Mouse (Mus musculus): ENCODE measurements around the gene Susd4. TPM values are rescaled to one million over a fixed set of nuclear protein-coding genes. Genes with fewer than 3 reads are reported as not detected.

Susd4 gene
- polyA plus RNA-seq, 1 experiment from 2014 or later, result 5.4 TPM

GRCm38 (mm10) chr1:182749080-182749479, 14.6 kb upstream of the Susd4 start, which contains the start of gene Ccdc185:
TSS of gene Ccdc185 (minus strand) at chr1:182749180.
- H3K9me3 ChIP-seq (replicated peaks; ENCODE audit: control insufficient read depth, low read length), result no peaks in the 10 kb centered on the region
- no peaks in the 10 kb centered on the region for H3K4me1 ChIP-seq (ENCODE audit: control insufficient read depth, insufficient read depth, low read length)
- WGBS (ENCODE audit: insufficient replicate concordance), result 84% methylated on average over 9 of the region's 9 CpGs
- ATAC-seq (replicated peaks; ENCODE audit: insufficient number of reproducible peaks, low FRiP score, low TSS enrichment), result no peak
- no peak within 1 kb of the TSS for H3K9ac ChIP-seq (ENCODE audit: low read depth, low read length)
- peaks cover 7% of the 10 kb centered on the region for H3K27me3 ChIP-seq (ENCODE audit: control insufficient read depth, insufficient read depth, low read length)
- H3K36me3 ChIP-seq (ENCODE audit: control insufficient read depth, insufficient read depth, low read length), result no peaks in the 10 kb centered on the region
- H3K4me3 ChIP-seq (ENCODE audit: low read depth, low read length), result no peak within 1 kb of the TSS
- H3K4me2 ChIP-seq, result no peak within 1 kb of the TSS
- H3K27ac ChIP-seq (ENCODE audit: low read depth, low read length), result no peak within 1 kb of the TSS

GRCm38 (mm10) chr1:182751301-182751700, 12.4 kb upstream of the Susd4 start:
- H3K4me3 ChIP-seq (ENCODE audit: low read depth, low read length), result no peak overlapping the region
- no peak overlapping the region for H3K27ac ChIP-seq (ENCODE audit: low read depth, low read length)
- whole genome bisulfite sequencing (ENCODE audit: insufficient replicate concordance), result 77% methylated on average over 8 of the region's 8 CpGs
- no peak overlapping the region for H3K4me2 ChIP-seq
- H3K36me3 ChIP-seq (ENCODE audit: control insufficient read depth, insufficient read depth, low read length), result no peaks in the 10 kb centered on the region
- H3K27me3 ChIP-seq (ENCODE audit: control insufficient read depth, insufficient read depth, low read length), result peaks cover 7% of the 10 kb centered on the region
- no peak overlapping the region for H3K9ac ChIP-seq (ENCODE audit: low read depth, low read length)
- ATAC-seq (replicated peaks; ENCODE audit: insufficient number of reproducible peaks, low FRiP score, low TSS enrichment), result no peak
- no peaks in the 10 kb centered on the region for H3K4me1 ChIP-seq (ENCODE audit: control insufficient read depth, insufficient read depth, low read length)
- H3K9me3 ChIP-seq (replicated peaks; ENCODE audit: control insufficient read depth, low read length), result no peaks in the 10 kb centered on the region

GRCm38 (mm10) chr1:182753694-182754093, 10.0 kb upstream of the Susd4 start:
- WGBS (ENCODE audit: insufficient replicate concordance), result 75% methylated on average over 8 of the region's 8 CpGs
- ATAC-seq (replicated peaks; ENCODE audit: insufficient number of reproducible peaks, low FRiP score, low TSS enrichment), result no peak

DNA sequence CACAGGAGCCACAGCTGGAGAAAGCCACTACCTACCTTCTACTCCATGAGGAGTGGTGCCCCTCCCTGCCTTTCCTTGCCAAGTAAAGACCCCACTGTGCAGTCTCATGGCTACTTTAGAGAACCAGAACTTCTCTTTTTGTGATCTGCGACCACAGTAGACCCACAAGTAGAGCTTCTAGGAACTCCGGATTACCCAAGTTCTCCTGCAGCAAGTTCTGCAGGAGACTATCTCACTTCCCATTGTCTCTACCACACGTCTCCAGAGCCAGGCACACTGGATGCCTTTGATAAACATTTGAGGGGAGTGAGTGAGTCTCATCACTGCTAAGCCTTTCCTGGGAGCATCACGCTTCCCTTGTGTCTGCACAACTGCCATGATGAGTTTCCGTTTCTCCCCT, 8.8 kb upstream of the Susd4 start:
- no peak for ATAC-seq (replicated peaks; ENCODE audit: insufficient number of reproducible peaks, low FRiP score, low TSS enrichment)
- WGBS (ENCODE audit: insufficient replicate concordance), result 71% methylated on average over 5 of the region's 5 CpGs

More at GRCm38 (mm10) chr1:182753694-182754093, 10.0 kb upstream of the Susd4 start:
- Histone ChIP-seq H3K4me3 (ENCODE audit: low read depth, low read length) (no peak overlapping the region), H3K9me3 (replicated peaks; ENCODE audit: control insufficient read depth, low read length) (no peaks in the 10 kb centered on the region), H3K36me3 (ENCODE audit: control insufficient read depth, insufficient read depth, low read length) (no peaks in the 10 kb centered on the region), H3K27ac (ENCODE audit: low read depth, low read length) (no peak overlapping the region), H3K4me2 (no peak overlapping the region), H3K27me3 (ENCODE audit: control insufficient read depth, insufficient read depth, low read length) (no peaks in the 10 kb centered on the region), H3K9ac (ENCODE audit: low read depth, low read length) (no peak overlapping the region), H3K4me1 (ENCODE audit: control insufficient read depth, insufficient read depth, low read length) (no peaks in the 10 kb centered on the region)

DNA sequence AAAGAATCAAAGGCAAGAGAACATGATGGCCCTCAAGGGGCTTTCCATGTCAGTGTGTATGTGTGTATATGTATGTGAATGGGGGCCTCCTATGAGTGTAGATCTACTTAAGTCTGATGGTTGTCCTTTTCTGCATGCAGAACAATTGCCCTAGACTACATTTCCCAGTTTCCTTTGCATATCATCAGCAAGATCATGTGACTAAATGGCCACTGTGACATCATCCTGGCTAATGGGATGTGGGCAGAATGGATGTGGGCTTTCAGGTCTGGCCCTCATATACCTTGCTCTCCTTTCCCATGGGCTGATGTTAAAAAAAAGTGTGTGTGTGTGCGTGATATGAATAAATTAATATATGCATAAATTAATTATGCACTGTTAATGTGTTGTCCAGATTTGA, 4.9 kb upstream of the Susd4 start:
- Histone ChIP-seq H3K9me3 (replicated peaks; ENCODE audit: control insufficient read depth, low read length) (no peaks in the 10 kb centered on the region), H3K4me2 (no peak overlapping the region), H3K27ac (ENCODE audit: low read depth, low read length) (no peak overlapping the region), H3K36me3 (ENCODE audit: control insufficient read depth, insufficient read depth, low read length) (no peaks in the 10 kb centered on the region), H3K4me3 (ENCODE audit: low read depth, low read length) (no peak overlapping the region), H3K27me3 (ENCODE audit: control insufficient read depth, insufficient read depth, low read length) (peaks cover 9% of the 10 kb centered on the region), H3K9ac (ENCODE audit: low read depth, low read length) (no peak overlapping the region), H3K4me1 (ENCODE audit: control insufficient read depth, insufficient read depth, low read length) (0 out of 2 replicates have a peak, but pooled peaks cover 4% of the 10 kb centered on the region)
- no peak for ATAC-seq (replicated peaks; ENCODE audit: insufficient number of reproducible peaks, low FRiP score, low TSS enrichment)
- 81% methylated on average over 1 of the region's 1 CpGs for WGBS (ENCODE audit: insufficient replicate concordance)

More for the DNA sequence above, 8.8 kb upstream of the Susd4 start:
- Histone ChIP-seq H3K4me2 (no peak overlapping the region), H3K27me3 (ENCODE audit: control insufficient read depth, insufficient read depth, low read length) (no peaks in the 10 kb centered on the region), H3K4me1 (ENCODE audit: control insufficient read depth, insufficient read depth, low read length) (no peaks in the 10 kb centered on the region), H3K27ac (ENCODE audit: low read depth, low read length) (no peak overlapping the region), H3K36me3 (ENCODE audit: control insufficient read depth, insufficient read depth, low read length) (no peaks in the 10 kb centered on the region), H3K4me3 (ENCODE audit: low read depth, low read length) (no peak overlapping the region), H3K9ac (ENCODE audit: low read depth, low read length) (no peak overlapping the region), H3K9me3 (replicated peaks; ENCODE audit: control insufficient read depth, low read length) (no peaks in the 10 kb centered on the region)

- 10% methylated on average over 17 of the region's 17 CpGs for WGBS (ENCODE audit: insufficient replicate concordance)
- Histone ChIP-seq H3K4me3 (ENCODE audit: low read depth, low read length) (peak overlapping the region; percentile 73), H3K9me3 (replicated peaks; ENCODE audit: control insufficient read depth, low read length) (no peaks in the 10 kb centered on the region), H3K4me1 (ENCODE audit: control insufficient read depth, insufficient read depth, low read length) (0 out of 2 replicates have a peak, but pooled peaks cover 9% of the 10 kb centered on the region), H3K36me3 (ENCODE audit: control insufficient read depth, insufficient read depth, low read length) (no peaks in the 10 kb centered on the region), H3K27me3 (ENCODE audit: control insufficient read depth, insufficient read depth, low read length) (peaks cover 20% of the 10 kb centered on the region), H3K27ac (ENCODE audit: low read depth, low read length) (no peak overlapping the region), H3K4me2 (peak overlapping the region; percentile 66), H3K9ac (ENCODE audit: low read depth, low read length) (peak overlapping the region; percentile 72; the same call in 1 of the 2 replicates)
- no peak; the same call in 1 of the 2 replicates for ATAC-seq (replicated peaks; ENCODE audit: insufficient number of reproducible peaks, low FRiP score, low TSS enrichment)
Observed at GRCm38 (mm10) chr1:182763191-182763715, 407 bp upstream of the Susd4 start.

- Histone ChIP-seq H3K27me3 (ENCODE audit: control insufficient read depth, insufficient read depth, low read length) (peaks cover 20% of the 10 kb centered on the region), H3K4me1 (ENCODE audit: control insufficient read depth, insufficient read depth, low read length) (0 out of 2 replicates have a peak, but pooled peaks cover 9% of the 10 kb centered on the region), H3K9ac (ENCODE audit: low read depth, low read length) (peak overlapping the region; percentile 72; the same call in 1 of the 2 replicates), H3K4me3 (ENCODE audit: low read depth, low read length) (peak overlapping the region; percentile 73), H3K27ac (ENCODE audit: low read depth, low read length) (no peak overlapping the region), H3K36me3 (ENCODE audit: control insufficient read depth, insufficient read depth, low read length) (no peaks in the 10 kb centered on the region), H3K9me3 (replicated peaks; ENCODE audit: control insufficient read depth, low read length) (no peaks in the 10 kb centered on the region), H3K4me2 (peak overlapping the region; percentile 66)
- WGBS (ENCODE audit: insufficient replicate concordance), result 2% methylated on average over 27 of the region's 27 CpGs
- ATAC-seq (replicated peaks; ENCODE audit: insufficient number of reproducible peaks, low FRiP score, low TSS enrichment), result 0 out of 2 replicates have a peak, but pooled peaks have one; percentile 60
Observed at GRCm38 (mm10) chr1:182764541-182765281, 1.1 kb downstream of the Susd4 start.

DNA sequence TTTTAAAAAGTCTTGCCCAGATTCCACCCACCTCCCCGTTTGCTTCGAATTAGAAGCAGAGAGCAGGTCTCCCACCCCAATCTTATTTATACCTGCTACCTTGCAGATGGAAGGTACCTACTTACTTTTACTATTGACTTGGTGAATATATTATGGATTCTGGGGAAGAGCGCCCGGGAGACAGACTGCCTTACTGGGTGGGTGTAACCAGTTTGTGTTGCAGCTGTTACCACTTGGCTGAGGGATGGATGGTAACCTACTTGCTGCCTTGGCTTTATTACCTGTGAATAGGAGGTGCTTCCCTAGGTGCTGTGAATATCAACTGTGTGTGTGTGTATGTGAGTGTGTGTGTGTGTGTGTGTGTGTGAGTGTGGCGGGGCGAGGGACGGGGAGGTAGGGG, 11.9 kb downstream of the Susd4 start:
- peaks cover 3% of the 10 kb centered on the region; the same call in 1 of the 2 replicates for H3K4me1 ChIP-seq (ENCODE audit: control insufficient read depth, insufficient read depth, low read length)
- H3K4me2 ChIP-seq, result no peak overlapping the region
- 80% methylated on average over 7 of the region's 7 CpGs for WGBS (ENCODE audit: insufficient replicate concordance)
- H3K27me3 ChIP-seq (ENCODE audit: control insufficient read depth, insufficient read depth, low read length), result no peaks in the 10 kb centered on the region
- no peaks in the 10 kb centered on the region for H3K36me3 ChIP-seq (ENCODE audit: control insufficient read depth, insufficient read depth, low read length)
- no peak overlapping the region for H3K27ac ChIP-seq (ENCODE audit: low read depth, low read length)
- ATAC-seq (replicated peaks; ENCODE audit: insufficient number of reproducible peaks, low FRiP score, low TSS enrichment), result no peak
- H3K9me3 ChIP-seq (replicated peaks; ENCODE audit: control insufficient read depth, low read length), result no peaks in the 10 kb centered on the region
- H3K9ac ChIP-seq (ENCODE audit: low read depth, low read length), result no peak overlapping the region
- no peak overlapping the region for H3K4me3 ChIP-seq (ENCODE audit: low read depth, low read length)
